Mouse (Mus musculus) spleen, adult 2 months (tissue): Measurements from ENCODE around the gene Fcnb.

Experiments
- CTCF ChIP-seq: fragments of 200-500 bp; IDR thresholded peaks from 2 replicates; pipeline ENCODE4 v1.5.1; 2011; ENCODE audit warnings: mild to moderate bottlenecking, inconsistent platforms; ENCODE audit not compliant: insufficient read depth, insufficient read length, insufficient replicate concordance; ENCODE audit errors: extremely low read depth
- POLR2A ChIP-seq: fragments of 200-500 bp; IDR thresholded peaks from 2 replicates; pipeline ENCODE4 v1.6.1; 2011; ENCODE audit warnings: low read depth, low read length, inconsistent platforms

DNA sequence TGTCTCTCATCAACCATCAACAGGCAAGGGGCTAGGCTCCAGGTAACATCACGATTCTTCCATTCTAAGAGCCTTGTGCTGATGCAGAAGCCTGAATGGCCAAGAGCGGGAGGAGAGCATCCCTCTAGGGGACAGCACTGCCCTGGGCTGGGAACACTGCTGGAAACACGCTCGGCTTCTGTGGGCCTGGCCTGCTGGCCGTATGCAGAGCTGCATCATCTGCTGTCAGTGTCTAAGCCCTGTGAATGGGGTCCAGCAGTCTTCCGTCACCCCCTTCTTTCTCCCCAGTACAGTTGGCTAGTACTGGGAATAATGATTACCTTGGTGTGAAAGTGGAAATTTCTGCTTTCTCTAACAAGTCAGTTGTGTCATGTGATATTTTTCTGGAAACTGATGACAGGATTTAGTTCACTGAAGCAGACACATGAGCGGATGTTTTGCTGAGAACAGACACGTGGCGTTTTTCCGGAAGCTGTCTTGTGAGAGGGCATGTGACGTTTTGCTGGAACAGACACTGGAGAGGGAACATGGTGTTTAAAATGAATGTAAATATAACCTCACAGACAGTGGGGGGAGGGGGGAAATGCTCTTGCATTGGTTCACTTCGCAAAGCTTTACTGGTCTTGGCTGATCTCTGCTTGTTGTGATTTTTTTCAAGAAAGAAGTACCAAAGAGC, 42.2 kb upstream of the Fcnb start:
- TF ChIP-seq CTCF, result no peak
- TF ChIP-seq POLR2A, result no peak
